Mouse (Mus musculus): Measurements from ENCODE around the gene Espn.

GRCm38 (mm10) chr4:152185510-152186204, 33.5 kb upstream of the Espn start:
- TF ChIP-seq POLR2AphosphoS5 (IDR thresholded peaks at IDR 0.05; ENCODE audit: borderline replicate concordance, low read depth, low read length) (no peak), BHLHE40 (IDR thresholded peaks at IDR 0.05; ENCODE audit: borderline replicate concordance, low read depth, low read length) (no peak), MAZ (IDR thresholded peaks at IDR 0.05; ENCODE audit: low read depth, low read length) (no peak), POLR2A (IDR thresholded peaks at IDR 0.05; ENCODE audit: control insufficient read depth in 1 of 2, insufficient read depth in 1 of 2, low read depth in 1 of 2, low read length in 2 of 2, poor library complexity in 1 of 2) (0 out of 4 replicates have a peak, but pooled peaks have one; percentile 5 to 25)

All from MEL (cell line).